Mouse (Mus musculus) cortical plate, adult 2 months (tissue): ENCODE measurements around the gene Tc2n. TPM values are rescaled to one million over a fixed set of nuclear protein-coding genes. Genes with fewer than 3 reads are reported as not detected.

ENCODE experiments used
- H3K27ac ChIP-seq: fragments of 200-500 bp; 2 replicates; pipeline ENCODE4 v1.5.1; 2012; ENCODE audit warnings: low read length, control low read depth, inconsistent platforms; ENCODE audit not compliant: insufficient read depth
- H3K4me1 ChIP-seq: fragments of 200-500 bp; 2 replicates; pipeline ENCODE4 v1.6.1; 2011; ENCODE audit warnings: low read length; ENCODE audit not compliant: control insufficient read depth, insufficient read depth
- H3K4me3 ChIP-seq: fragments of 200-500 bp; 2 replicates; pipeline ENCODE4 v1.5.1; 2011; ENCODE audit warnings: mild to moderate bottlenecking, low read length, control low read depth; ENCODE audit not compliant: insufficient read depth
- CTCF ChIP-seq: fragments of 200-500 bp; IDR thresholded peaks from 2 replicates; pipeline ENCODE4 v1.5.1; 2011; ENCODE audit warnings: mild to moderate bottlenecking, control low read depth, low read length; ENCODE audit not compliant: insufficient read depth; ENCODE audit errors: extremely low read depth
- POLR2A ChIP-seq: fragments of 200-500 bp; IDR thresholded peaks from 2 replicates; pipeline ENCODE4 v1.6.1; 2011; ENCODE audit warnings: mild to moderate bottlenecking, low read length, control low read depth; ENCODE audit not compliant: insufficient read depth; ENCODE audit errors: extremely low read depth
- polyA plus RNA-seq: library from polyadenylated mRNA; depleted of rRNA; stranded (reverse); fragments of >200 nt; gene quantifications from 2 replicates; pipeline ENCODE4 v1.2.3, GENCODE M21; 2012; rRNA removed

Tc2n gene
- 0.02 and 0.06 TPM in 2 replicates for polyA plus RNA-seq

GRCm38 (mm10) chr12:101718054-101718754, at the start of gene Tc2n:
Gene Tc2n, minus strand, starts transcription at chr12:101718523.
- Histone ChIP-seq H3K4me1 (no peaks in the 10 kb centered on the region), H3K4me3 (peak within 1 kb of the TSS; percentile 23), H3K27ac (no peak within 1 kb of the TSS)
- TF ChIP-seq POLR2A (no peak), CTCF (no peak)

DNA sequence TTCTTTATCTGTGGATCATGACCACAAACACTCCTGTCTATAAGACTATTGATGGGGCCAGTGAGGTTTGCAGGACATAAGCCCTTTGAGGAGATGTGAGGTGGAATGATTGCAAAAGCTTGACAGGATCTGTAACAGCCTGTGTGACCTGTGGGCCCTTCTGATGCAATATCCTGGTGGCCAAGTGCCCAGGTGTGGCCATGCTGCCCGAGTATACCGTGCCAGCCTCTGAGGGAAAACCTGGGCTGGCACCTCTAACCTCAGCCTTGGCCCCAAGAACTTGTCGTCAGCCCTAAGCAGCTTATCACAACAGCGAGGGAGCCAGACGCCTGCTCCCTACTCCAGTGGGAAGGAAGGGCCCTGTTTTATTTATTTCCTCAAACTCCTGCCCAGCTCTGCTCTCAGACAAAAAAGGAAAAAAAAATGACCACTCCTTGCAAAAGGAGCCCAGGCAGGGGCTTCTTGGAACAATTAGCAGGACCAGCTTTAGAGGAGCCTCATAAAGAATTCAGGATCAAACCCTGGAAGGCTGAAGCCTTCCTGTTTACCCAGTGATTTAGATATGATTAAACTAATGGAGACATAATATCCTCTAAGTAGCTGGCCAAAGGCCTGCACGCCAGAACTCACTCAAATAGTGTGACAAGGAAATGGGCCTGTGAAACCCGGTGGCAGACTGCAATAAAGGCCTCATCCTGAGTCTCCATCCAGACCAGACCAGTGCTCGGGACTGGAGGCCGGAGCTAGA, 49.2 kb upstream of the Tc2n start:
- Histone ChIP-seq H3K4me1 (no peaks in the 10 kb centered on the region), H3K4me3 (no peak overlapping the region), H3K27ac (no peak overlapping the region)
- TF ChIP-seq POLR2A (no peak), CTCF (no peak)

DNA sequence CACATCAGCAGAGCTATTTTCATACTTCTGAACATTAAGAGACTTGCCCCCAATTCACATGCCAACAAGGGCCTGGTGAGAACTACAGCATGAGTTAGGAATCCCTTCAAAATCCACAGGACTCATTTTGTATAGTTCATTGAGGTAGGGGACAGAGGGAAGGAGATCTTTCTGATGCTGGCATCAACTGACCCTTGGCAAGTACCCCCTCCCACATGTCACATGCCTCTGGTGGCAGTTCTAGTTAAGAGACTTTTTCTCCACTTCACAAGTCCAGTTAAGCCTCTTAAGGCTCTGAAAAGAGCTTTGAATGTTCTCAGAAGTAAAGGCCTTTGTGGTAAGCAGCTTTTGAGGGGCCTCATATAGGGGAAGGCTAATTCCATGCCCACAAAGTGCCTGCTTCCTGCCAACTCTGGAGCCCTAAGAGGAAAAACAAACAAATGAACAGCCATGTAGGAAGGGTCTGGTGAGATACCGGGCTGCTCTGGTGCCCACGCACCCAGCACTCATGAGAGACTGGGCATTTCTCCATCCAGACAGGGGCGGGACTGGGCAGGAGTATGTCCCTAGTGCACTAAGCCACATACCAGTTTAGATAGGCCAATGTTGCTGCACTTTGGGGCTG, 48.0 kb upstream of the Tc2n start:
- H3K27ac ChIP-seq: no peak overlapping the region

DNA sequence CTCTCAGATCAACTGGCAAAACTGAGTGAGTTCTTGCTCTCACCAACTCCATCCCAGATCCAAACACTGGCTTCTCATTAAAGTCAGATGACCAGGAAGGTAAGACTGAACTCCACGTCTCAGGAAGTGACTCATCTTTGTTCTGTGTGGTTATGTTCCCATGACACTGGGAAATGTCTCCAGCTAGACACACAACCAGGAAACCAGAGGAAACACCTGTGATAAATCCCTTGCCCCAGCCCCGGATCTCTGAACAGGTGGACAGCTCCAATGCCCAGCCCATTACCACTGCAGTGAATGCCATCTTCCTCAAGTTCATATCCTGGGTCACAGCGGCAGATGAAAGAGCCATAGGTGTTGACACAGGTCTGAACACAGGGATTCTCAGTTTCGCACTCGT, 46.5 kb upstream of the Tc2n start:
- TF ChIP-seq POLR2A (no peak), CTCF (no peak)
- Histone ChIP-seq H3K27ac (no peak overlapping the region), H3K4me3 (no peak overlapping the region), H3K4me1 (no peaks in the 10 kb centered on the region)

More for the DNA sequence above, 48.0 kb upstream of the Tc2n start:
- Histone ChIP-seq H3K4me1 (no peaks in the 10 kb centered on the region), H3K4me3 (no peak overlapping the region)
- no peak for TF ChIP-seq CTCF
- no peak for TF ChIP-seq POLR2A

- Histone ChIP-seq H3K4me3 (no peak overlapping the region), H3K4me1 (no peaks in the 10 kb centered on the region), H3K27ac (no peak overlapping the region)
- no peak for TF ChIP-seq POLR2A
- no peak for TF ChIP-seq CTCF
Measured at GRCm38 (mm10) chr12:101763065-101763464, 44.7 kb upstream of the Tc2n start.

DNA sequence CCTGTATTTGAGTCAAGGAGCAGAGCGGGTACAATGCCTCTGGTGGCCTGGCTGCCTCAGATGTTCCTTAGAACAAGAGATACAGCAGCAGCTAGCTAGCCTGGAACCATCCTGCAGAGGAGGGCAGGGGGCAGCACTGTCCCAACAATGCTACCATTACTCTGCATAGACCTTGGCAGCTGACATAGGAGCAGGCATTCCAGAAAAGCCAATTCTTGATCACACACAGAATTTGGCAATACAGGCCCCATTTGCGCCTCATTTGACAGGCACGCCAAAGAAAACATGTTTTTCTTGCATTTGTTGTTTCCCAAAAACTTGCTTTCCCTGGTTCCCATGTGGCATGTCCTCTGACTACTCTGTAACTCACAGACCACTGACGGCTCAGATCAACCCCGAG, 43.7 kb upstream of the Tc2n start:
- H3K27ac ChIP-seq: no peak overlapping the region
- H3K4me3 ChIP-seq: no peak overlapping the region
- no peaks in the 10 kb centered on the region for H3K4me1 ChIP-seq
- TF ChIP-seq POLR2A: no peak
- TF ChIP-seq CTCF: no peak

DNA sequence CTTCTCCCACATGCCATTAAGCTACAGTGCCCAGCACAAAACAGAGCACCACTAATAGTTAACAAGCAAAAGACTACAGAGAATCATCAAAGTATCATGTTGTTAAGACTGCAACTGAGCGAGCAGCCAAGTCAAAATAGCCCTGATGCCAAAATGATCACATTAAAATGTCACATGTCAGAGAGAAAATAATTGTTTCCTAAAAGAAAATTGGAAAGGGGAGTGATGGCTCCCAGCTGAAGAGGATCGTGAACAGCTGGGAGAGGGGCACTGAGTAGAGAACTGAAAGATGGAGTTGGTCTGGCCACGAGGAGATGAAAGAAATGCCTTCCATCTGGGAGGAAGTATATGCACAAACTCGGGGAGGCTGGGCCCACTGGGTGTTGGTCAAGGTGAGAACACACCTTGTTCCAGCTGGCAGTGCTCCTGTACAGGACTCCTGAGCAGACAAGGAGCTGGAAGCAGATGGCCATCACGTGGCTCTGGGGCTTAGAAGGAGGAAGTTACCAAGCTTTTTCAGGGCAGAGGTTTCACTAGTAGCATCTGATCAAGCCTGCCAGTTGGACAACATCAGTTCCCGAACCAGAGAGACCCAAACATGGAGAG, 41.2 kb upstream of the Tc2n start:
- no peak for TF ChIP-seq CTCF
- no peak for TF ChIP-seq POLR2A
- Histone ChIP-seq H3K27ac (no peak overlapping the region), H3K4me3 (no peak overlapping the region)

GRCm38 (mm10) chr12:101758698-101759097, 40.4 kb upstream of the Tc2n start:
- TF ChIP-seq POLR2A (no peak), CTCF (no peak)
- no peak overlapping the region for H3K4me3 ChIP-seq
- no peaks in the 10 kb centered on the region for H3K4me1 ChIP-seq
- H3K27ac ChIP-seq: no peak overlapping the region

More for the DNA sequence above, 41.2 kb upstream of the Tc2n start:
- no peaks in the 10 kb centered on the region for H3K4me1 ChIP-seq

GRCm38 (mm10) chr12:101742375-101742774, 24.1 kb upstream of the Tc2n start:
- H3K4me3 ChIP-seq: no peak overlapping the region
- H3K4me1 ChIP-seq: no peaks in the 10 kb centered on the region
- no peak overlapping the region for H3K27ac ChIP-seq
- TF ChIP-seq POLR2A: no peak
- no peak for TF ChIP-seq CTCF

DNA sequence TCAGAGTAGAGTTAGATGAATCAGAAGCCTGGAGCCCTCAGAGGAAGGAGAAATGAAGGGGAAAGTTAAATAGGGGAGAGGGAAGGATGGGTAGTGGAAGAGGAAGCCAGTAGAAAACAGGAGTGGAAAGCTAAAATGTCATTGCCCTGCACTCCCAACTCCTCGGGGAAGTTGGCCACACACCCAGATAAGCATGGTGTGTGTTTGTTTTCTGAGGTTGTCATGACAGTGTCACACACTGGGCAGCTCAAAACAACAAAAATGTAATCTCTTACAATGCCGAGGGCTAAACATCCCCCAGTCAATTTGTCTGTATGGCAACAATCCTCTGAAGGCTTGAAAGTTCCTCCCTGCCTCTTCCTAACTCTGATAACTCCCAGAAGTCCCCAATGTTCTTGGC, 22.2 kb upstream of the Tc2n start:
- no peak for TF ChIP-seq CTCF
- no peak for TF ChIP-seq POLR2A
- no peak overlapping the region for H3K4me3 ChIP-seq
- no peaks in the 10 kb centered on the region for H3K4me1 ChIP-seq
- no peak overlapping the region for H3K27ac ChIP-seq
